Mouse (Mus musculus) macrophage (primary cell): ENCODE measurements around the gene Eya3. TPM values are rescaled to one million over a fixed set of nuclear protein-coding genes. Genes with fewer than 3 reads are reported as not detected.
"Not testable (repeated sequence)": the region's sequence is repeated elsewhere in the genome, so short reads cannot be mapped to it uniquely, and the experiment has no call there.

ENCODE experiments used
- H3K27ac ChIP-seq: fragments of 350-480 bp; formaldehyde crosslinking; 2 replicates; pipeline ENCODE4 v1.9.0; 2021
- H3K36me3 ChIP-seq: fragments of 350-480 bp; formaldehyde crosslinking; 2 replicates; pipeline ENCODE4 v1.9.0; 2021; ENCODE audit errors: inconsistent target
- H3K4me3 ChIP-seq: fragments of 350-480 bp; formaldehyde crosslinking; 2 replicates; pipeline ENCODE4 v1.9.0; 2021; ENCODE audit errors: inconsistent target
- H3K79me2 ChIP-seq: fragments of 350-480 bp; formaldehyde crosslinking; 2 replicates; pipeline ENCODE4 v1.9.0; 2021; ENCODE audit errors: inconsistent target
- WGBS: methylation state at CpG from one replicate; pipeline ENCODE4 v1.1.7; 2026; ENCODE audit warnings: inconsistent platforms; ENCODE audit not compliant: missing documents; 5-methylcytosine and 5-hydroxymethylcytosine counted together
- polyA plus RNA-seq: library from polyadenylated mRNA; stranded (reverse); fragments of 250-400 nt; gene quantifications from 3 replicates; pipeline ENCODE4 v1.2.4, GENCODE M21; 2018; ENCODE audit warnings: inconsistent platforms

Gene Eya3
- polyA plus RNA-seq, 1 experiment from 2014 or later: 70.2 TPM

DNA sequence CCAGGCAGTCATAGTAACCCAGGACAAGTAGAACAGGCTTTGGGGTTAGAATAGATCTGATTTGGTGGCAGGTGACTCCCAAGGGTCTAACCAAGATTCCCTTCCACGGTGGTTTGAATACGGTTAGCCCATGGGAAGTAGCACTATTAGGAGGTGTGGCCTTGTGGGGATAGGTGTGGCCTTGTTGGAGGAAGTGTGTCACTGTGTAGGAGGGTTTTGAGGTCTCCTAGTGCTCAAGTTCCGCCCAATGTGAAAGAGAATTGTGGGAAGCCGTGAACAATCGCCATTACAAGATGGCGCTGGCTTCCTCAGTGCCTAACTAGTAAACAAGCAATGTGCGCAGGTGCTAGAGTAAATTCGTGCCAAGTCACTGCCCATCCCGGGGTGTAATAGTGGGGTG, 98.4 kb downstream of the Eya3 start:
- not testable (repeated sequence) for H3K4me3 ChIP-seq, H3K36me3 ChIP-seq, H3K27ac ChIP-seq, H3K79me2 ChIP-seq
- WGBS: 84% methylated on average over 9 of the region's 9 CpGs

- no peak overlapping the region for H3K4me3 ChIP-seq
- H3K79me2 ChIP-seq: no peaks in the 10 kb centered on the region
- H3K27ac ChIP-seq: no peak overlapping the region
- no peaks in the 10 kb centered on the region for H3K36me3 ChIP-seq
- 90% methylated on average over 7 of the region's 7 CpGs for WGBS
These were observed 102.7 kb downstream of the Eya3 start for GRCm38 (mm10) chr4:132741491-132741890.

- H3K36me3 ChIP-seq: no peaks in the 10 kb centered on the region
- H3K27ac ChIP-seq: no peak overlapping the region
- H3K4me3 ChIP-seq: no peak overlapping the region
- 90% methylated on average over 11 of the region's 11 CpGs for WGBS
- no peaks in the 10 kb centered on the region for H3K79me2 ChIP-seq
These were observed 105.5 kb downstream of the Eya3 start for GRCm38 (mm10) chr4:132743992-132744911.

GRCm38 (mm10) chr4:132746911-132747517, 108.2 kb downstream of the Eya3 start:
- peak overlapping the region; percentile 86 for H3K27ac ChIP-seq
- WGBS: 71% methylated on average over 9 of the region's 9 CpGs
- peak overlapping the region; percentile 37; the same call in 1 of the 2 replicates for H3K4me3 ChIP-seq
- H3K36me3 ChIP-seq: no peaks in the 10 kb centered on the region
- H3K79me2 ChIP-seq: no peaks in the 10 kb centered on the region

DNA sequence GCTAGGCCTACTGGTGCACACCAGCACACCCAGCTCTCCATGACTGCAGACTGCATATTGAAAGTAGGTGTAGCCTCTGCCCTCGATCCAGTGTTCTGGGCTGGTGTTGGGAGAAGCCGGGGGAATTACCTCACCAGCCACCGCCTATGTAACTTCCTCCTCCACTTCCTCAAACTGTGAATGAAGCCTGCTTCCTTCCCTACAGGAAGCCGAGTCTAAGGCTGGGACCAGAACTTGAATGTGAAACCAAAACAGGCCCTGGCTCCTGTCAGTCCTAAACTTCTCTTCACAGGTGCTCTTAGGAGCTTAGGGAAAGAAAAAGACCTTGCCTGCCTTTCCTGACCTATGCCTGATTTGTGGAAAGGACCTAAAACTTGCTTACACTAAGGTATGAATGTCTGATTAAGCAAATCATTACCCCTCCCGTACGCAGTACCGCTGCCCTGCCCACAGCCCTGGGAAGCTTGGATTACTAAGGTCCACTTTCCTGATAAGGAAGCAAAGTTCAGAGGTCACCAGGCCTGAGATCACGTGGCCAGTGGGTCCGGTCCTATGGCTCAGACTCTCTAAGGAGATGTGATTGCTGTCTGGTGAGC, 109.0 kb downstream of the Eya3 start:
- Histone ChIP-seq H3K27ac (peak overlapping the region; percentile 86), H3K4me3 (peak overlapping the region; percentile 37), H3K36me3 (no peaks in the 10 kb centered on the region), H3K79me2 (no peaks in the 10 kb centered on the region)
- 8% methylated on average over 9 of the region's 9 CpGs for WGBS

DNA sequence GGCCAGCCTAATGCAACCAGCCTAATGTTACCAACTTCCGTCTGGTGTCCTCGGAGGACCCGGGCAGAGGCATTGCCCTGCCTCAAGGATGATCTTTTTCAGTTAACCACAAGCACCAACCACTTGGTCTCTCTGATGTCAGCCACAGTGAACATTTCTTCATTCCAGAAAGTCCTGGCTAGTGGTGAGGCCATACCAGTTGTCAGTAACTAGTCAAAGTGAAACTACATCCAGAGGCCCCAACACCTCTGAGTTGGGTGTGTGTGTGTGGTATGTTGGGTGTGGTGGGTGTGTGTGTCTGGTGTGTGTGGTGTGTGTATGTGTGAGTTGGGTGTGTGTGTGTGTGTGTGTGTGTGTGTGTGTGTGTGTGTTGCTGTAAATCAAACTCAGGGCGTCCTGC, 110.0 kb downstream of the Eya3 start:
- Histone ChIP-seq H3K79me2 (no peaks in the 10 kb centered on the region), H3K27ac (peak overlapping the region; percentile 86), H3K36me3 (no peaks in the 10 kb centered on the region), H3K4me3 (no peak overlapping the region)
- 33% methylated on average over 4 of the region's 4 CpGs for WGBS

DNA sequence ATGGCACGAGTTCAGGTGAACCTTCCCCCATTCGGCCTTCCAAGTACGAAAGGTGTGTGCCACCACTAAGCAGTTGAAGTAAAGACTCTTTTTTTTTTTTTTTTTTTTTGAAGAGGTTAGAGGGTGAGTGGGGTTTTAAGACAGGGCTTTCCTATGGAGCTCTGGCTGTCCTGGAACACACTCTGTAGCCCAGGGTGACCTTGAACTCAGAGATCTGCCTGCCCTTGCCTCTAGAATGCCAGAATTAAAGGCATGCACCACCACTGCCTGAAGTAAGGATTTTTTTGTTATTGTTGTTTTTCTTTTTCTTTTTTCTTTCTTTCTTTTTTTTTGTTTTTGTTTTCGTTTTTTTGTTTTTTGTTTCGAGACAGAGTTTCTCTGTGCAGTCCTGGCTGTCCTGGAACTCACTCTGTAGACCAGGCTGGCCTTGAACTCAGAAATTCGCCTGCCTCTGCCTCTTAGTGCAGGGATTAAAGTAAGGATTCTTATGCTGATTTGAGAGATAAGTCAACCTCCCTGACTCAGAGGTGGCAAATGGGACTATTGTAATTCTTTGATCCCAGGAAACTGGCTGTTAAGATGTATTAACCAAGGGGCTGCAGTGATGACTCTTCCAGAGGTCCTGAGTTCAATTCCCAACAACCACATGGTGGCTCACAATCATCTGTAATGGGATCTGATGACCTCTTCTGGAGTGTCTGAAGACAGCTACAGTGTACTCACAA, 110.6 kb downstream of the Eya3 start:
- 96% methylated on average over 5 of the region's 6 CpGs for WGBS
- H3K27ac ChIP-seq: no peak overlapping the region; the same call in 1 of the 2 replicates
- no peak overlapping the region for H3K4me3 ChIP-seq
- H3K79me2 ChIP-seq: no peaks in the 10 kb centered on the region
- no peaks in the 10 kb centered on the region for H3K36me3 ChIP-seq

GRCm38 (mm10) chr4:132752992-132753391, 114.2 kb downstream of the Eya3 start:
- H3K27ac ChIP-seq: no peak overlapping the region
- H3K4me3 ChIP-seq: no peak overlapping the region
- 48% methylated on average over 6 of the region's 6 CpGs for WGBS
- no peaks in the 10 kb centered on the region for H3K36me3 ChIP-seq
- H3K79me2 ChIP-seq: no peaks in the 10 kb centered on the region

DNA sequence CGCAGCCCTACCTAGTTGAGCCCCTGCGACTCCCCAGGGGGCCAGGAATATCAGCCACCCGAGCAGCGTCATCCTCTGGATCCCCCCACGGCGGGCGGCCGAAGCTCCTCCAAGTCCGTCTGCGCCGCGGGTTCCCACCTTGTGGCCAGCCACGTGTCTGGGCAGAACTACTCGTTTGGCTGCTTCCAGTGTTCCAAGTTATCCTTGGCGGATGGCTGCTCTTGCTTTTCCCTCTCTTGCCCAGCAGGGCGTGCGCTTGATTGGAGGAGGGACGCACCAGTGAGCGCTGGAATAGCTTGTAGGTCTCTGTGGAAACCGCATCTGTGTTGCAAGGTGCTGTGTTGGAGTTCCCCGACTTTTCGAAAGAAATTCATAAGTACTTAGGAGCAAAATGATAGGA, 118.2 kb downstream of the Eya3 start, which contains the start of gene Smpdl3b:
TSS of gene Smpdl3b (minus strand) at position 279 of the 400 bp plus-strand sequence.
- Histone ChIP-seq H3K79me2 (no peaks in the 10 kb centered on the region), H3K36me3 (no peaks in the 10 kb centered on the region), H3K4me3 (peak within 1 kb of the TSS; percentile 46), H3K27ac (0 out of 2 replicates have a peak within 1 kb of the TSS, but pooled peaks have one; percentile 10)
- WGBS: 2% methylated on average over 22 of the region's 22 CpGs

DNA sequence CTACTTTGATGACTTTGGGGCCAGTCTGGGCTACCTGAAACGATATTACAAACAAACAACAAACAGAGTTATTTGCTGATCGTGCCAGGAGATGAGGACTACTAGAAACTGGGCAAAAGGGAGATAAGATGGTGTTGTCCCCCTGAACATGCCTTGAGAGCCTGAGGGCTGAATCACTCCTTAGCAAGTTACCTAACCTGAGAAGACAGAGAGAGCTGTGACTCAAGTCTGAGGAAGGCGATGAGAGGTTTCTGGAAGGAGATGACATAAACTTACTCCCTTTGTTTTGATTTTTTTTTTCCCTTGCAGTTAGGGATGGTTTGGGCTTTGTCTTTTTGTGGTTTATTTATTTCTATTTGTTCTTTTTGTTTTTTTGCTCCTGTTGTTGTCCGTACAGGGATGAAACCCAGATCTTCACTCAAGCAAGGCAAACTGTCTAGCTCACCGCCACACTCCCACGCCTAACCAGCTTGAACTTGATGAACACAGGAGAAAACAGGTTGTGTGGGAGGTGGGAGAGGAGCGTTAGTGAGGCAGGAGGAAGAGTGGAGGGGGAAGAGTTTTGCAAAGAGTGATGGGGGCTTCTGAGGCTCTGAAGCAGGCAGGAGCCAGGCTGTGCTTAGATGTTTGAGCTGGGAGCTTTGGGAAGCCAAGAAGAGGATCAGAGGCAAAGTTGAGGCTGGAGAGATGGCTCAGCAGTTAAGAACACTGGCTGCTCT, 119.0 kb downstream of the Eya3 start:
- Histone ChIP-seq H3K4me3 (no peak overlapping the region), H3K36me3 (no peaks in the 10 kb centered on the region), H3K79me2 (no peaks in the 10 kb centered on the region), H3K27ac (no peak overlapping the region)
- WGBS: 85% methylated on average over 7 of the region's 7 CpGs

- WGBS: 0% methylated on average over 3 of the region's 3 CpGs
- Histone ChIP-seq H3K79me2 (no peaks in the 10 kb centered on the region), H3K27ac (peak overlapping the region; percentile 91), H3K4me3 (no peak overlapping the region), H3K36me3 (no peaks in the 10 kb centered on the region)
These were observed 121.5 kb downstream of the Eya3 start for GRCm38 (mm10) chr4:132760296-132760695.

DNA sequence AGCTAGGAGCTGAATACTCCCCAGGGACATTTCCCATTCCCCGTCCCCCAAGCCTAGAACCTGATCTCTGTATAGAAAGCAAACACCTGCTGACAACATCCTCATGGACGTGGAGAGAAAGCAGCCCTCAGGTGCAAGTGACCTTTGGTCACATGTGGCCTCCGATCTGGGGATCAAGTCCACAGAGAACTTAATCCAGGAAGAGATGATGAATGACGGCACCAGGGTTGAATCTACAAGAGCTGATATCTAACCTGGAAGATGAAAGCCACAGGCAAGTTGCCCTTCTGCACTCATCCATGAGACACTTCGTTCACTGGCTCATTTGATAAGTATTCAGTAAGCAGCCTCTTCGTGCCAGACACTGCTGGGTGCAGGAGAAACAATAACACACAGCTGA, 123.8 kb downstream of the Eya3 start:
- WGBS: 96% methylated on average over 6 of the region's 6 CpGs
- Histone ChIP-seq H3K27ac (no peak overlapping the region), H3K4me3 (no peak overlapping the region), H3K79me2 (no peaks in the 10 kb centered on the region), H3K36me3 (no peaks in the 10 kb centered on the region)

- H3K27ac ChIP-seq, H3K4me3 ChIP-seq, H3K36me3 ChIP-seq, H3K79me2 ChIP-seq: not testable (repeated sequence)
- 97% methylated on average over 3 of the region's 3 CpGs for WGBS
These were observed 124.3 kb downstream of the Eya3 start for GRCm38 (mm10) chr4:132763125-132763524.
